Mouse (Mus musculus) T-helper 1 cell (primary cell): ENCODE data around the gene Otud7b.

Experiments used
- in situ Hi-C: fragments of 300-600 bp; cut with MboI, MseI; formaldehyde crosslinking; loops from one replicate; pipeline ENCODE4 v1.15.1; 2025; ENCODE audit warnings: high pct_unique_total_duplicates

The Otud7b gene

GRCm38 (mm10) chr3:96104261-96105065, at the start of gene Otud7b:
TSS of gene Otud7b (plus strand) at chr3:96104527.
- in situ Hi-C loops: no loop called here

DNA sequence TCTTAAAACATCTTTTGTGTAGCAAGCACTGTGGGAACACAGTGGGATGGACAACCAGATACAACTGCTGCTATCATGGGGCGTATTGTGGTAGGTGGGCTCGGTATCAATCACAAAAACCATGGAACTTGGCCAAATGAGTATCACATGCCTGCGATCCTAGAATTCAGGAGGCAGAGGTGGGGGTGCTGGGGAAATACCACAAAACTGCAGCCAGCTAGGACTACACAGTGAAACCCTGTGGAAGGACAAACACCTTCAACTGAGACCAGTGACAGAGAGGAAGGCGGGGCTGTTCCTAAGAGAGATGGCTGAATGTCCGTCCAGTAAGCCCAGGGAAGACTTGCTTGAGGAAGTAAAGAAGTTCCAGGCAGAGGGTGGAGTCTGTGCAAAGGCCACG, 49.0 kb upstream of the Otud7b start:
- in situ Hi-C loops: loop anchor here (5.0 kb wide), 1 partner anchor 93 kb away; no protein-coding TSS in a partner anchor

GRCm38 (mm10) chr3:96056031-96056430, 48.3 kb upstream of the Otud7b start:
- in situ Hi-C loops: loop anchor here (5.0 kb wide), 1 partner anchor 94 kb away; no protein-coding TSS in a partner anchor

- in situ Hi-C loops: loop anchor here (5.0 kb wide), 1 partner anchor 95 kb away; no protein-coding TSS in a partner anchor
Observed at GRCm38 (mm10) chr3:96057747-96058204, 46.6 kb upstream of the Otud7b start.

- in situ Hi-C loops: loop anchor here (5.0 kb wide), 1 partner anchor 96 kb away; no protein-coding TSS in a partner anchor
Observed at GRCm38 (mm10) chr3:96058231-96058896, 46.0 kb upstream of the Otud7b start, which contains the start of gene Vps45. TSS of gene Vps45 (minus strand) at chr3:96058466.

DNA sequence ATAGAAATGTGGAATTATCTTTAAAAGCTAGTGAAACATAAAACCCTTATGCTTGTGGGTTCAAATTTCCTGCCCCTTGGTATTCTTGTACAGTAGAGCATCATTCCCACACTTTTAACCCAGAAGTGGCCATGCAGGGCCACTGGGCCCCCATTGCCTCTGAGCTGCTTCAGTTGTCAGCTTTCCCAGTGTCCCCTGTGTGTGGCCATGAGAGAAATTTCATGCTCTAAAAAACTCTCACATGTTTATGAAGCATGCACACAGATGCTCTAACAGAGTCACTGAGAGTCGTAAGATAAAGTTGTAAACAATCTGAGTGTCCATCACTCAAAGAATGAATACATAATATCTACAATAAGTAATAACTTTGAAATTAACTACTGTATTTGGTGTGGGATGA, 44.2 kb upstream of the Otud7b start:
- in situ Hi-C loops: no loop called here

DNA sequence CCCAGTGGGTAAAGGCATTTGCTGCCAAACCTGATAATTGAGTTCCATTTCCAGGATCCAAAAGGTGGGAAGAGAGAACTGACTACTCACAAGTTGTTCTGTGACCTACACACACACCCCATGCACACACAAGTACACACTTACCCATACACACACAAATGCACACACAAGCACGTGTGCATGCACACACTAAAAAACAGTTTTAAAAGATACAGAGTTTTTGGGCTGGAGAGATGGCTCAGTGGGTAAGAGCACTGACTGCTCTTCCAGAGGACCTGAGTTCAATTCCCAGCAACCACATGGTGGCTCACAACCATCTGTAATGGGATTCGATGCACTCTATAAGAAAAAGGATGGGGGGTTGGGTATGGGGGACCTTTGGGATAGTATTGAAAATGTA, 41.0 kb upstream of the Otud7b start:
- in situ Hi-C loops: no loop called here

DNA sequence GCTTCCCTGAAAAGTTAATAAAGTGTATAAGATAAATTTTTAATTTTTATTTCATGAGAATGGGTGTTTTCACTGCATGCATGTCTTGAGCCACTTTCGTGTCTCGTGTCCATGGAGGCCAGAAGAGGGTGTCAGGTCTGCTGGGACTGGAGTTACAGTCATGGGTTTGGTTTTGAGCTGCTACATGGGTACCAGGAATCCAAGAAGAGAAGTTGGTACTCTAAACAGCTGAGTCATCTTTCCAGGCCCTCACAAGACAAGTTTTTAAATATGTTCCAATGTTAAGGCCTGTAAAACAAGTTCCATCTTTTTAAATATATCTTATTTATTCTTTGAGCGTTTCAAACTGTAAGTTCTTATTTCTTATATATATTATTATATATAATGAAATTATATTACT, 40.1 kb upstream of the Otud7b start:
- in situ Hi-C loops: no loop called here

DNA sequence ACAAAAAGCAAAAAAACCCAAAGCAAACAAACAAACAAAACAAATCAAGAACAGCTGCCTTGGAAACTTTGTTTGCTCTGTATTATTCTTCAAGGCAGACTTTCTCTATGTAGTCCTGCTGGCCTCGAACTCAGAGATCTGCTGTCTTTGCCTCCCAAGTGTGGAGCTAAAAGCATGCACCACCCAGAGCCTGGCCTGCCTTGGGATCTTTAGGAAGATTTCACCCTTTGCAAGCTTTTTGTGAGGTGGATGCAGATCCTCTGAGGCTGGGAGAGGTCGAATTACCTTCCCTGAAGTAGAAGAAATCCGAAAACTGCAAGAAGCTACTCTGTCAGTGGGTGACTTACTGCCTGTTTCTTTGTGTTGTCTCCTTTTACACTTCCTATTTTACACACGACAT, 39.2 kb upstream of the Otud7b start:
- in situ Hi-C loops: no loop called here

DNA sequence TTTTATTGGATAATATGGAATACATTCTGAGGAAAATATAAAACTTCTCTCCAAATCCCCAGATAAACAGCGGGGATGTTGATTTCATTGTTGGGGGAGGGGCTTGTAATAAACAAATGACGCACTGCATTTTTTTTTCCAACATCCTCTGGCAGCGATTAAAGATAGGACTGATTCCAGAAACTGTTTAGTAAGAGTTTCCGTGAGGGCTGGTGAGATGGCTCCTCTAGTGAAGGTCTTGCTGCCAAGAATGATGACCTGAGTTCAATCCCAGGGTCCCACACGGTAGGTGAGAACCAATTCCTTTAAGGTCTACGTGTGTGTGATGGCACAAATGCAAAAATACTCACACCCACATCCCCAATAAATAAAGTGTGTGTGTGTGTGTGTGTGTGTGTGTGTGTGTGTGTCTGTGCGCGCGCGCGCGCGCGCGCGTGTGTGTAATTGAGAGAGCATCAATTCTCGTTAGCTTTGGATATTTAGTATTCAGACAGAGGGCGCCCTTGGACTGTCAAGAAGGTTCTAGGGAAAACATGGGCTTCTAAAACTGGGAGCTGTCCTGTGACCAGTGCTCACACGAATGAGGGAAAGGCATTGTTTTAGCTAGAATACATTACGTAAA, 38.5 kb upstream of the Otud7b start:
- in situ Hi-C loops: no loop called here

DNA sequence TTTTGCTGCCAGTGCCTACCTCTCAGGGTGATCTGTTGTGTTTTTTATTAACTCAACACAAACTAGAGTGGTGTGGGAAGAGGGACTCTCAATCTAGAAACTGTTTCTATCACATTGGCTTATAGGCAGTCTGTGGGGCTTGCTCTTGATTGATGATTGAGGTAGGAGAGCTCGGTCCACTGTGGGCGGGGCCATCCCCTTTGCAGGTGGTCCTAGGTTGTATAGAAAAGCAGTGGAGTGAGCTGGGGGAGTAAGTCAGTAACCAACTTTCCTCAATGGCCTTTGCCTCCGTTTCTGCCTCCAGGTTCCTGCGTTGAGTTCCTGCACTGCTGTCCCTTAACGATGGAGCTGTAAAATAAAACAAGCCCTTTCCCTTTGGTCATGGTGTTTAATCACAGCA, 37.6 kb upstream of the Otud7b start:
- in situ Hi-C loops: no loop called here

- in situ Hi-C loops: no loop called here
Observed at GRCm38 (mm10) chr3:96069046-96069445, 35.3 kb upstream of the Otud7b start.

GRCm38 (mm10) chr3:96069542-96069941, 34.8 kb upstream of the Otud7b start:
- in situ Hi-C loops: no loop called here

DNA sequence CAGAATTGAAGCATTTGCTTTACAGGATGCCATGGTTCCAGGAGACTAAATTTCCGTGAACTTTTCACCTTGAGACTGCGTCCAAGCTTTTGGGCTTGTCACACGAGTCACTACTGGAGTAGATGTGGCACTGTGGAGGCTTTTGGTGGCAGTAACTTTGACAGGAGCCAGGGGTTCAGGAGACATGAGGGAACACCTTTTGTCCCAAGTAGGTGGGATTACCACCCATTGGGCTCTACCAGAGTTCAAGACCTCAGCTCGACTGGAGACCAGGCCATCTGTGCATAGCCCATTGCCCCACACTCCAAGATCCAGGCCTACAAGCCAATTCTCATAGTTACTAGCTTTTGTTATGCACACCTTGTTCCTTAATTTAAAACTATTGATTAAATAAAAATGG, 34.1 kb upstream of the Otud7b start:
- in situ Hi-C loops: no loop called here

- in situ Hi-C loops: no loop called here
Observed at GRCm38 (mm10) chr3:96072921-96073486, 31.3 kb upstream of the Otud7b start.

DNA sequence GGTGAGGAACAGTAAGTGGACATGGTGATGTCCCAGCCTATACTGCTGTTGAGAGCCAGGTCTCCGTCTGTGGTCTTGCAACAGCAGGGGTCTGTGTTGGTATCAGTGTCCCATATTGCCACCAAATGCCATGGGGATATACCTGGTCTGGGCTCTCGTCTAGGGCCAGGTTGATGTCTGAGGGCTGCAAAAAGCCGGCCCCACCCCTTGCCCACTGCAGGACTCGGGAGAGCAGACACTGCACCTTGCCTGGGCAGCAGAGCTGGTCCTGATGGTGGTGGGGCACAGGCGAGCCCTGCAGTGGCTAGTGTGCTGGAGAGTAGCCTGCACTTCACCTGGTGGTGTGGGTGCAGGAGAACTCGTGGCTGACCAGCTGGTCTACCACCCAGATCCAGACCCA, 26.3 kb upstream of the Otud7b start:
- in situ Hi-C loops: no loop called here

DNA sequence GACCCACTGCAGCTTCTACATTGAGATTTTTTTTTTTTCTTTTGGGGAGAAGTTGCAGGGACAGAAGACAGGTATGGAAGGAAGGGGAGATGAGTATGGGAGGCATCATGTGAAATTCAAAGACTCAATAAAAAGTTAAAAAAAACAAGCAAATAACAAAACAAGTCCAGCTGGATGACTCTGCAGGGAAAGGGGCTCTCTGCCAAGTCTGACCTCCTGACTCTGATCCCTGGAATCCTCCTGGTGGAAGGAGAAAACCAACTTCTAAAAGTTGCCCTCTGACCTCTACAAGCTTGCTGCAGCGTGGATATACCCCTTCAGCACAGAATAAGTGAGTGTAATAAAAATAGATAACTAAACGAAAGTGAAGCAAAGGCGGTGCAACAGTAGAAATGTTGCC, 25.6 kb upstream of the Otud7b start:
- in situ Hi-C loops: no loop called here

- in situ Hi-C loops: no loop called here
Observed at GRCm38 (mm10) chr3:96081006-96081405, 23.3 kb upstream of the Otud7b start.

DNA sequence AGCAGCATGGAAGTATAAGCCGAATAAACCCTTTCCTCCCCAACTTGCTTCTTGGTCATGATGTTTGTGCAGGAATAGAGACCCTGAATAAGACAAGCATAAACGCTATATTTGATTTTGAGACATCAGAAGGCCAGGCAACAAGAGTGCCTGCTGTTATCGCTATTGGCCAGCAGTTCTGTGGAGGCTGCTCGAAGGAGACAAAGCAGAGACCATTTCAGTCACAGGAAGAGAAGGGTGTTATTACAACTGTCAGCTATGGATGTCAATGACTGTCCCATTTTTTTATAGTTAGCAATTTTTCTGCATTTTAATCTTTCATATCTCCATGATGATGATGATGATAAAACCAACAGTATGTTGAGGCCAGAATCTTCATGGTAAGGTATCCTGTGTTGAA, 22.7 kb upstream of the Otud7b start:
- in situ Hi-C loops: no loop called here

GRCm38 (mm10) chr3:96082100-96082499, 22.2 kb upstream of the Otud7b start:
- in situ Hi-C loops: no loop called here

DNA sequence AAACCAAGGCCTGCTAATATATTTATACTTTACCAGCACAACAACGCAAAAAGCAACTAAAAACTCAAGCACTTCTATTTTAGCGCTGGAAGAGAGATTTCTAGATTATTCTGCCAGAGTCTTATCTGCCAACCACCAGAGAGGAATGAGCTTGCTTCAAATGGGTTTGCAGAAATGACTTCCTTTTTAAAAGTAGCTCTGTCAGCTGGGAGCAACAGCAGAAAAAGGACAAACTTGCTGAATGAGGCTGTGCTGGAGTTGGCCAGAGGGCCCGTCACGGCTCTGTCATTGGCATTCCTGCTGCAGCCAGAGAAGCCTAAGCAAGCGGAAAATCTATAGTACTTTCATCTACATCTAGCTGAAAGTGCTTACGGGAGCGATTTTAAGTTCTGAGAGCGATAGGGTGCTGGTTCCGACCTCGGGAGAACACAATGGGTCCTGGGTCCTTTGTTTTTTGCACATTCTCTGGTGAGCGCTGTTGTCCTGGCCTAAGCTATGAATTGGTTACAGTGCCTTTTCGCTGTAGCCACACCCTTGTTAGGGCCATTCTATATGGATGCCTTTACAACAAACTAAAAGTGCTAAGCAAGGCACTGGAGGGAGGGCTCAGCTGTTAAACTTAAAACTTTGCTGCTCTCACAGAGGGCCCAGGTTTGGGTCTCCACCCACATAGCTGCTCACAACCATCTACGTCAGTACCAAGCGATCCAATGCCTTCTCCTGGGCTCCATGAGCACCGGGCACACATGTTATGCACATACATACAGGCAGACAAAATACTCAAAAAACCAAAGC, 21.4 kb upstream of the Otud7b start:
- in situ Hi-C loops: no loop called here
